Mouse (Mus musculus) neutrophil, adult 5-6 weeks (primary cell): ENCODE data around the gene Snd1. TPM values are rescaled to one million over a fixed set of nuclear protein-coding genes. Genes with fewer than 3 reads are reported as not detected.

Source experiments
- ATAC-seq: fragments of 151-379, 151-347 bp; 2 replicates; pipeline ENCODE4 v1.8.0; 2017; ENCODE audit warnings: mild to moderate bottlenecking, moderate TSS enrichment; ENCODE audit not compliant: insufficient number of reproducible peaks, poor library complexity, low FRiP score, severe bottlenecking; ENCODE audit errors: extremely low read depth
- total RNA-seq: library from RNA; stranded (forward); fragments of 200-1000 nt; gene quantifications from 2 replicates; pipeline ENCODE4 v1.2.3, GENCODE M21; 2017

The Snd1 gene
- total RNA-seq, 1 experiment from 2014 or later, result 44.2 TPM

GRCm38 (mm10) chr6:28720391-28721171 is 245.6 kb downstream of the Snd1 start:
- no peak for ATAC-seq

GRCm38 (mm10) chr6:28723059-28723458 is 248.1 kb downstream of the Snd1 start:
- ATAC-seq, result no peak

GRCm38 (mm10) chr6:28724776-28725175 is 249.8 kb downstream of the Snd1 start:
- no peak for ATAC-seq

- ATAC-seq, result no peak
These were observed 254.3 kb downstream of the Snd1 start for GRCm38 (mm10) chr6:28729236-28729635.

GRCm38 (mm10) chr6:28729649-28730048 is 254.7 kb downstream of the Snd1 start:
- no peak for ATAC-seq

GRCm38 (mm10) chr6:28731246-28731645 is 256.3 kb downstream of the Snd1 start:
- ATAC-seq, result no peak

- ATAC-seq, result no peak
These were observed 259.1 kb downstream of the Snd1 start for GRCm38 (mm10) chr6:28733884-28734647.

GRCm38 (mm10) chr6:28735116-28735515 is 260.2 kb downstream of the Snd1 start:
- no peak for ATAC-seq

- no peak for ATAC-seq
These were observed 261.7 kb downstream of the Snd1 start for GRCm38 (mm10) chr6:28736665-28737064.

- no peak for ATAC-seq
These were observed 262.7 kb downstream of the Snd1 start for GRCm38 (mm10) chr6:28737601-28738000.

GRCm38 (mm10) chr6:28743586-28743985 is 268.6 kb downstream of the Snd1 start:
- no peak for ATAC-seq

- ATAC-seq, result no peak
These were observed 270.9 kb downstream of the Snd1 start for GRCm38 (mm10) chr6:28745864-28746263.

- ATAC-seq, result no peak
These were observed 272.1 kb downstream of the Snd1 start for GRCm38 (mm10) chr6:28747025-28747424.

- ATAC-seq, result no peak
These were observed 273.2 kb downstream of the Snd1 start for GRCm38 (mm10) chr6:28747931-28748670.

GRCm38 (mm10) chr6:28749224-28749623 is 274.3 kb downstream of the Snd1 start:
- no peak for ATAC-seq

GRCm38 (mm10) chr6:28751186-28751585 is 276.2 kb downstream of the Snd1 start:
- no peak for ATAC-seq

GRCm38 (mm10) chr6:28753217-28753616 is 278.3 kb downstream of the Snd1 start:
- ATAC-seq, result no peak

GRCm38 (mm10) chr6:28753681-28754080 is 278.7 kb downstream of the Snd1 start:
- no peak for ATAC-seq

- ATAC-seq, result no peak
These were observed 279.4 kb downstream of the Snd1 start for GRCm38 (mm10) chr6:28754127-28754898.
